Mouse (Mus musculus): Measurements from ENCODE around the gene Scg2.

Gene Scg2

GRCm38 (mm10) chr1:79439609-79440308, at the start of gene Scg2:
Gene Scg2 (minus strand): TSS chr1:79440120.
- DNase-seq: no peak

GRCm38 (mm10) chr1:79485546-79485945, 45.6 kb upstream of the Scg2 start:
- no peak for DNase-seq

GRCm38 (mm10) chr1:79470856-79471255, 30.9 kb upstream of the Scg2 start:
- no peak for DNase-seq

GRCm38 (mm10) chr1:79469871-79470270, 30.0 kb upstream of the Scg2 start:
- no peak for DNase-seq

- DNase-seq: no peak
These were observed 26.7 kb upstream of the Scg2 start for GRCm38 (mm10) chr1:79466585-79466984.

- no peak for DNase-seq
These were observed 18.6 kb upstream of the Scg2 start for GRCm38 (mm10) chr1:79458558-79458957.

- DNase-seq: no peak
These were observed 14.2 kb upstream of the Scg2 start for GRCm38 (mm10) chr1:79454164-79454563.

GRCm38 (mm10) chr1:79452339-79452738, 12.4 kb upstream of the Scg2 start:
- no peak for DNase-seq

- DNase-seq: no peak
These were observed 10.6 kb upstream of the Scg2 start for GRCm38 (mm10) chr1:79450343-79451021.

GRCm38 (mm10) chr1:79449943-79450342, 10.0 kb upstream of the Scg2 start:
- DNase-seq: no peak

- DNase-seq: no peak
These were observed 5.7 kb upstream of the Scg2 start for GRCm38 (mm10) chr1:79445586-79445985.

GRCm38 (mm10) chr1:79437755-79438154, 2.2 kb downstream of the Scg2 start:
- no peak for DNase-seq

- DNase-seq: no peak
These were observed 3.2 kb downstream of the Scg2 start for GRCm38 (mm10) chr1:79436671-79437070.

- DNase-seq: no peak
These were observed 10.9 kb downstream of the Scg2 start for GRCm38 (mm10) chr1:79429058-79429457.

GRCm38 (mm10) chr1:79415496-79415895, 24.4 kb downstream of the Scg2 start:
- no peak for DNase-seq

GRCm38 (mm10) chr1:79406337-79406942, 33.5 kb downstream of the Scg2 start:
- no peak for DNase-seq

- no peak for DNase-seq
These were observed 38.6 kb downstream of the Scg2 start for GRCm38 (mm10) chr1:79401090-79402012.

- no peak for DNase-seq
These were observed 39.6 kb downstream of the Scg2 start for GRCm38 (mm10) chr1:79400284-79400683.

Measured in thymus, adult 18-20 months (tissue).